Mouse (Mus musculus) natural killer cell, adult 2 months (primary cell): ENCODE measurements around the gene Mkln1.
A peak's percentile ranks its signal among the peaks of the same experiment; 100 is the strongest.

Source experiments
- DNase-seq, 2 experiments: peaks; one replicate each; pipeline ENCODE4 v3.0.0; 2022; ENCODE audit warnings: low spot score in 2 of 2

Gene Mkln1

GRCm38 (mm10) chr6:31399206-31399549 is 643 bp downstream of the Mkln1 start:
- no peak for DNase-seq

DNA sequence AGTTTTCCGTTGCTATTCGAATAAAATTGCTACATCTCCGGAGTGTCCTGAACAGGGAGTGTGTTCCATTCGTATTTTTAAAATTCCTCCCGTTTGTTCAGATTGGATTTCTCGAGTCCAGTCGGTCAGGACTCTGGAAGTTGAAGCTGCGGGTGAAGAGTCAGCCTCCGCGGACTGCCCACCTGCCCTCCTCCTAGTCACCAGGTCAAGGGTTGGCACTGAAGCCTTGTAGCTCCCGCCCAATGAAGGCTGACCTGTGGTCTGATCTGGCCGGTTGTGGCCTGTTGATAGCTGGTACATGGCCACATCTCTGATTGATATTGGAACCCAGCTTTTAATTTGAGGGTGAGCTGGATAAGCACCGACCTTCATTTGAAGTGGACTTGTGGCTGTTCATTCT is 1.0 kb downstream of the Mkln1 start:
- DNase-seq, result peak; percentile 27 to 57

DNA sequence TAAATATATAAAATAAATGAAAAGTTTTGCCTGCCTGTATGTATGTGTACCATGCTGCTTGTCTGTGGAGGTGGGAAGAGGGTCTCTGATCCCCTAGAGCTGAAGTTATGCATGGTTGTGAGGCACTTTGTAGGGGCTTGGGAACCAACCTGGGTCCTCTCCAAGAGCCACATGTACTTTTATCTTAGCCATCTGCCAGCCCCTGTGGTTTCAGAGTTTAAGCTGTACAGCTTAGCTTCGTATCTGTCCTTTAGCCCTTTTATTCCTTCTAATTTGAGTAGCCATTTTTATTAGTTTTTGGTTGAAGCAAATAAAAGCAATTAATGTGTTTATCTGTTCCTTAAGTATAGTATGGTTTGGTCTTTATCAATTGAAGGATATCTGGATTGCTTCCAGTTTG is 12.5 kb downstream of the Mkln1 start:
- no peak for DNase-seq

- peak in 1 of 2 experiments; percentile 23 for DNase-seq
Measured at GRCm38 (mm10) chr6:31412487-31412886, 14.0 kb downstream of the Mkln1 start.

DNA sequence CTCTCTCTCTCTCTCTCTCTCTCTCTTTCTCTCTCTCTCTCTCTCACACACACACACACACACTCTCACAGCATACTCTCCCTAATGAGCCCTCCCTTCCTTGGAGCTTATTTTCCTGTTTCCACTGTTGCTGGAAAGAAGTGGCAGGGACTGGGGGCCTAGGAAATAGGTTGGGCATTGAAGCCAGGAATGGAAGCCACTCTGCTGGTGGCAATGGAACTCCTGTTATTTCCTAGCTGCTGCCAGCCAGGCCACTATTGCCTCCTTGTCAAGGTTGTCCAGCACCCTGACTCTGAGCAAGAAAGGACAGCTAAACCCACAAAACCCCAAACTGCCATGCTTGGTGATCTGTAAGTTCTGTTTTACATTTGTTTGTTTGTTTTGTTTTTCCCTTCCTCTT is 15.0 kb downstream of the Mkln1 start:
- DNase-seq, result no peak

DNA sequence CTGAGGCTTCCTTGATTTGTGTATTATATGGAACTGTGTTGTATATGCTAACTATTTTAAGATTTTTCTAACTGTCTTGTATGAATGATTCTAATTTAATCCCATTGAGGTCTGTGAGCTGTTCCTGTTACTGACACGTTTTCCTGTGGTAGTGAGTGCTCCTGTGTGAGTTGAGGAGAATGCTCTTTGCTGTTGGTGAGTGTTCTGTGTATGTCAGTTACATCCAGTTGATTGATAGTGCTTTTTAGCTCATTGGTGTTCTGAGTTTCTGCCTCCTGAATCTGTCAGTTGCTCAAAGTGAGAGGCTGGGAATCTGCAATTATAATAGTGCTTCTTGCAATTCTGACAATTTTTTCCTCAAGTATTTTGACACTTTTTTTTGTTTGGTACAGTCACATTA is 15.8 kb downstream of the Mkln1 start:
- no peak for DNase-seq

DNA sequence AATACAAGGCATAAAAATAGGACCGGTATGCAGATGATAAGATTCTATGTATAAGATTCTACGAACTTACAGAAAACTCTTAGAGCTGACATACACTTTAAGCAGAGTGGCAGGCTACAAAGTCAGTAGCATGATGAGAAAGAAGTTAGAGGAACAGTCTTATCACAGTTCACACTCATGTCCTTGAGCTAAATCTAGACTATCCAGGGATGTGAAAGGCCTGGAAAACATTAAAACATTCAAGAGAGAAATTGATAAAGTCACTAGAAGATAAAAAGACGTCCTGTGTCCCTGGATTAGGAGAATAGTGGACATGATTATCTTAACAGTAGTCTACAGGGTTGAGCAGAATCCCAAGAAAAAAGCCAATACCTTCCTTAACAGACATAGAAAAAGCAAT is 26.9 kb downstream of the Mkln1 start:
- no peak for DNase-seq

DNA sequence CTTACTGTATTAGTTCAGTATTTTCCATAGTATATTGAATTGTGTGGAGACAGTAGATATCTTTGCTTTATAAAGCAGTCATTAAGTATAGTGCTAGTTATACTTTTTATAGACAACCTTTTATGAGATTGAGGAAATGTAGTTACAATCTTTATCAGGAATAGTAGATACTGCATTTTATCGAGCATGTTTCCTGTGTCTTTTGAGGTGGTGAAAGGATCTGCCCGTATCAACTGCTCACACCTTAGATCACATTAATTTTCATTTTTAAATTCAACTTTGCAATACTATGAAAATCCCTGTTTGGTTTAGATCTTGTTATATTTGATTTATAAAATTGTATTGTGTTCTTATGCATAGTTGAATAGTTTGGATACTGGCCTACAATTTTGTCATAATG is 38.7 kb downstream of the Mkln1 start:
- no peak for DNase-seq

GRCm38 (mm10) chr6:31445258-31445657 is 46.7 kb downstream of the Mkln1 start:
- DNase-seq, result no peak

- DNase-seq, result peak; percentile 18 to 19
Measured at GRCm38 (mm10) chr6:31453735-31454134, 55.2 kb downstream of the Mkln1 start.

DNA sequence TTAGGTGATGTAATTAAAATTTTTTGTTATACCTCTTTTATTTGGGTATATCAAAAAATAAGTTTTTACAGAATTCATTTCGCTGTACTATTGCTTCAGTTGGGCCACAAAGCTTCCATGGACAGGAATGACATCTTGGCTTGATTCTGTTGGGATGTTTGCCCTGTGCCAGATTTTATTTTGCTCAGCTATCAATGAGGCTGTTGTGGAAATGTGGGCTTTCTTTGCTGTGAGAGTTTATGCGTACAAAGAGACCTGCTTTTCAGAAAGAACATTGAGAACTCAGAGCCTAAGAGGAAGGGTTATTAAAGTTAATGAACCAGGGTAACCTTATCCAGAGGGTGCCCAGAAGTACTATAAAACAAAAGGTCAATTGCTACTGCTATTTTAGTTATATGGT is 56.8 kb downstream of the Mkln1 start:
- no peak for DNase-seq

DNA sequence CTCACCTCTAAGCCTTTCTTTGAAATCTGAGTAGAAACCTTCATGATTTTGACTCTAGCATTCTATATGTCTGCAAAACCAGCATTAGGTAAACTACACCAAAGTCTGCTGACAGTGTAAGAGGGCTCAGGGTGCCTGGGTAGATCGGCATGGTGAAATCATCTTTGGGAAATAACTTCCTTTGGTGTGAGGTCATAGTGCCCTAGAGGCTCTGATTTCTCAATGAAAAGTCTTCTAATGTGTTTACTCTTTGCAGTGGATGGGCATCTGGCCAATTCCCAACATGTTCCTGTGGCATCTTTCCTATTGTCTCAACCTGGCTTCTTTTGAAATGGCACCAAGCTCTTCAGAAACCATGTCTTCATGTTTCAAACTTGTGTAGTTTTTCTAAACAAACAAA is 58.5 kb downstream of the Mkln1 start:
- DNase-seq, result no peak

- DNase-seq, result no peak
Measured at GRCm38 (mm10) chr6:31469431-31469830, 70.9 kb downstream of the Mkln1 start.

- DNase-seq, result no peak
Measured at GRCm38 (mm10) chr6:31478221-31478620, 79.7 kb downstream of the Mkln1 start.

DNA sequence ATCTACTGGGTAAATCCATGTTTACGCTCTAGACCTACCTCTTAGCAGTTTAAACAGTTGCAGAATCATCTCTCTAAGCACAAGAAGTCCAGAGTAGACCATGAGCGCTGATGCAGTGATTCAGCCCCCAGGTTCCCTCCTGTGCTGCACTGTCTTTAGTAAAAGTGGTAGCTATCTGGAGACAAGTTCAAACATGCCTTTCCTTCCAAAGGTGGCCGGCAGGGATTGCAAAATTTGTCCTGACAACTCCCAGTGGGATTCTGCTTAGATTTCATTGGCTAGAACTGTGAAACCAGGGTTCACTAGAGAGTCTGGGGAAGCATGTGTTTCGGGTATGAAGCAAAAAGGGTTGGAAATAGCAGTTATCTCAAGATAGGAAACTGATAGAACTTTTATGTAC is 81.5 kb downstream of the Mkln1 start:
- DNase-seq, result no peak

- DNase-seq, result no peak
Measured at GRCm38 (mm10) chr6:31486601-31487000, 88.1 kb downstream of the Mkln1 start.

DNA sequence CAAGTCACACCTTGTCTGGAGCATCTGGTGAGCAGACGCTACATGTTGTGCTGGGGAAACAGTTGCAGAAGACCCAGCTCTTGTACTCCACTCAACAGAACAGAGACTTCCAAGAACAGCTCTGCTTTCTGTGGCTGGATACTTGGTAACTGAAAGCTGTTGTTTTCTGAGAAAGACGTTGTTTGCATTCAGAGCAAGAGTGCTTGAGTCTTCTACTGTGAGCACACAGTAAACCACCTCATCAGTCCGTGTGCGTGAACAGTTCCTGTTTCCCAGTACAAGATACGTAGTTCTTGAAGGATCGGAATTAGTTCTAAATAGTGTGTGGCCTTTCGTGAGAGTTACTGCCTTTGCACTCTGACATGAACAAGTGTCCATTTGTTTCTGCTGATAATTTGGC is 91.4 kb downstream of the Mkln1 start:
- no peak for DNase-seq

- DNase-seq, result no peak
Measured at GRCm38 (mm10) chr6:31495122-31495731, 96.7 kb downstream of the Mkln1 start.

DNA sequence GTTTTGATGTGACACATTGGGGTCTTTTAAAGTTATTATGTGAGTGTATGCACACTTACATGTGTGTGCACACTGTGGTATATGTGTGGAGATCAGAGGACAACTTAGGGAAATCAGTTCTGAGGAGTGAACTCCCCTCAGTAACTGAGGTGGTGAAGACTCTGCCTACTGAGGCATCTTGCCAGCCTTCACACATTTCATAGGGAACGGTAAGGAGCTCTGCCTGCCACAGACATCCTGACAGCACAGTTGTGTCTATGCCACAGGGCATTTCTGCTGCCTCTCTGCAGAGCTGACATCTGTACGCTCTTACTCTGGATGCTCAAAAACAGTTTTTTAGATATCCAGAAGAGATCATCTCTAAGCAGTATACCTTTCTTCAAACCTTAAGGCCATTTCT is 97.7 kb downstream of the Mkln1 start:
- no peak for DNase-seq

- no peak for DNase-seq
Measured at GRCm38 (mm10) chr6:31499836-31500235, 101.3 kb downstream of the Mkln1 start.

GRCm38 (mm10) chr6:31500260-31500659 is 101.7 kb downstream of the Mkln1 start:
- DNase-seq, result no peak

DNA sequence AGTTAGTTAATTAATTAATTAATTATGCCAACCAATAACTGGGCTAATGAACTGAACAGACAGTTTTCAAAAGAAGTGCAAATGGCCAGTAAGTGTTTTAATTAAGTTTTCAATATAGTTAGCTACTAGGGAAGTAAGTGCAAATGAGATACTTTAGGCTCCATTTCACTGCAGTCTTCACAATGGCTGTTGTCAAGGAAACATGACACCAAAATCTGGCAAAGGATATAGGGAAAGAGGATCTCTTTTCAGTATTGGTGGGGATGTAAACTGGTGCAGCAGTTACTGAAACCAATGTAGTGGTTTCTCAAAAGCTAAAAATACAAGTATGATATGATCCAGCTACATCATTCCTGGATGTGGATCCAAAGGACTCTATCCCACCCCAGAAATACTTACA is 102.2 kb downstream of the Mkln1 start:
- no peak for DNase-seq

- no peak for DNase-seq
Measured at GRCm38 (mm10) chr6:31502614-31503013, 104.1 kb downstream of the Mkln1 start.

GRCm38 (mm10) chr6:31513726-31514125 is 115.2 kb downstream of the Mkln1 start:
- no peak for DNase-seq
